Mouse (Mus musculus): Measurements from ENCODE around the gene Ncs1.

DNA sequence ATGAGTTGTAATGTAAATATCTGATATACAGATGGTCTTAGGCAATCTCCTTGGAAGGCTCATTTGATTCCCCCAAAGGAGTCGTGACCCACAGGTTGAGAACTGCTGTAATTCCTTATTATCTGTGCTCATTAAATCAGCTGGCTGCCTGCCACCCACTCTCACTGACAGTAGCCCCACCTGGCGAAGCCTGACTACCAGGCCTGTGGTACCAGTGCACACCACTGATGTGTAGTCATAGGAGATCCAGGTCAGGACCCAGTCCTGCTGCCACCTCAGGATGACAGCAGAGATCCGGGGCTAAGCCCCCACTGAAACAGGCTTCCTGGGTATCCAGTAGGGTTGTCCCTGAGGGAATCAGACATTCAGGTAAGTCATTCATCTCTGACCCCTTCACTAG is 27.0 kb upstream of the Ncs1 start:
- no peak for TF ChIP-seq CTCF (IDR thresholded peaks at IDR 0.05; ENCODE audit: low read depth)
- TF ChIP-seq EP300 (optimal IDR thresholded peaks at IDR 0.05): no peak
